Mouse (Mus musculus) embryo, embryonic 11 days (tissue): ENCODE measurements around the gene Tpm1.

Experiments
- DNase-seq: peaks from one replicate; pipeline ENCODE4 v3.0.0-alpha.2; 2015

The Tpm1 gene

GRCm38 (mm10) chr9:66980458-66980857, 68.7 kb downstream of the Tpm1 start:
- DNase-seq, result peak; percentile 74

GRCm38 (mm10) chr9:66978468-66978867, 70.7 kb downstream of the Tpm1 start:
- DNase-seq, result no peak

- no peak for DNase-seq
Observed at GRCm38 (mm10) chr9:66977982-66978381, 71.2 kb downstream of the Tpm1 start.

GRCm38 (mm10) chr9:66977121-66977520, 72.1 kb downstream of the Tpm1 start:
- no peak for DNase-seq

DNA sequence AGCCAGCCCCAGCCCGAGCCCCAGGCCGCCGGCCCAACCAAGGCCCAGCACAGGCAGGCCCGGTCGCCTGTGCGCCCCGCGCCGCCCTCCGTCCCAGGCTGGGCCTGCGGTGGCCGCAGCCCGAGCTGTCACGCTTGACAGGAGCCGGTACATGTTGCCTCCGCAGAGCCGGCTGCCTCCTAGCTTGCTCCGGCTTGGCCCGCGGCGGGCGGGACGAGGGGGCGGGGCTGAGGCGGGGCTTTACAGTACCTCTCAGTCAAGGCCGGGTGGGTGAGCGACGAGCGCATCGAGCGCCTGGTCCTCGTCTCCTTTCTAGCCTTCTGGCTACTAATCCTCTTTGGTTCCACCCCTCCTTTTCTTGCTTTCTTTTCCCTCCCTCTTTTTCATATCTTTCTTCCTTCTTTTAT, 74.0 kb downstream of the Tpm1 start, which contains the start of gene Lactb:
TSS of gene Lactb (minus strand) at position 246 of the 407 bp plus-strand sequence.
- peak; percentile 95 for DNase-seq

DNA sequence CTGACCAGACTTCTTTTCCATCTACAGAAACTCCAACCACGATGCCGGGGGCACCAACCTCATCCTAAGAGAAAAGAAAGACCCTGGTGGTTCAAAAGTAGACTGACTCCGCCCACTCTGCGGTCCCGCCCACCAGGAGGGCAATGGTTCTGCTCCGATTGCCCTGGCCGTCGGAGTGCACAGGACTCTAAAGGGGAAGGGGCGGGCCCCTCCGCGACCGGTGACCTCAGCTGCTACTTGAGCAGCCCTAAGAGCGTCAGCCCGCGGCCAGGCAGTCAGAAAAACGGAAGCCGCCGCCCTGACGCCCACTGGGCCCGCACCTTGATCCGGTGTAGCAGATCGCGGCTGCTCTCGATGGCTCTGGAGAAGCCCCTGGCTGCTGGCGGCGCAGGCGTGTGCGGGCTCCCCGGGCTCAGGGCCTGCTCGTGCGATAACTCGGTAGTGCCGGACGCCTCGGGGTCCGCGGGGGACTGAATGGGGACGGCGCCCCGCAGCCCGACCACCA, 74.4 kb downstream of the Tpm1 start:
- DNase-seq, result peak; percentile 91
